Mouse (Mus musculus) monocyte, adult 2 months (primary cell): Measurements from ENCODE around the gene Opcml.

Experiments used
- DNase-seq, 2 experiments: peaks; one replicate each; pipeline ENCODE4 v3.0.0; 2022; ENCODE audit warnings: low spot score in 2 of 2, low read depth in 1 of 2

Opcml gene

GRCm38 (mm10) chr9:28238450-28238849 is 447.9 kb downstream of the Opcml start:
- DNase-seq = no peak

GRCm38 (mm10) chr9:28247742-28248503 is 457.3 kb downstream of the Opcml start:
- no peak for DNase-seq

GRCm38 (mm10) chr9:28251341-28251740 is 460.8 kb downstream of the Opcml start:
- DNase-seq = no peak

- DNase-seq = no peak
These were observed 464.7 kb downstream of the Opcml start for GRCm38 (mm10) chr9:28255128-28255904.

GRCm38 (mm10) chr9:28255905-28256268 is 465.3 kb downstream of the Opcml start:
- no peak for DNase-seq

- DNase-seq = no peak
These were observed 470.6 kb downstream of the Opcml start for GRCm38 (mm10) chr9:28261078-28261753.

GRCm38 (mm10) chr9:28262021-28262420 is 471.4 kb downstream of the Opcml start:
- DNase-seq = no peak

GRCm38 (mm10) chr9:28262896-28263295 is 472.3 kb downstream of the Opcml start:
- no peak for DNase-seq

GRCm38 (mm10) chr9:28264761-28265160 is 474.2 kb downstream of the Opcml start:
- DNase-seq = no peak

- DNase-seq = no peak
These were observed 483.2 kb downstream of the Opcml start for GRCm38 (mm10) chr9:28273816-28274215.

GRCm38 (mm10) chr9:28278555-28278954 is 488.0 kb downstream of the Opcml start:
- no peak for DNase-seq

GRCm38 (mm10) chr9:28281025-28281424 is 490.4 kb downstream of the Opcml start:
- DNase-seq = no peak

- DNase-seq = no peak
These were observed 491.0 kb downstream of the Opcml start for GRCm38 (mm10) chr9:28281571-28281970.

GRCm38 (mm10) chr9:28285016-28285415 is 494.4 kb downstream of the Opcml start:
- DNase-seq = no peak

GRCm38 (mm10) chr9:28286384-28286783 is 495.8 kb downstream of the Opcml start:
- no peak for DNase-seq

GRCm38 (mm10) chr9:28287485-28287884 is 496.9 kb downstream of the Opcml start:
- DNase-seq = no peak

- no peak for DNase-seq
These were observed 499.2 kb downstream of the Opcml start for GRCm38 (mm10) chr9:28289696-28290330.

- no peak for DNase-seq
These were observed 513.1 kb downstream of the Opcml start for GRCm38 (mm10) chr9:28303659-28304058.

- DNase-seq = no peak
These were observed 516.0 kb downstream of the Opcml start for GRCm38 (mm10) chr9:28306364-28307121.

GRCm38 (mm10) chr9:28307122-28307430 is 516.5 kb downstream of the Opcml start:
- no peak for DNase-seq

- no peak for DNase-seq
These were observed 517.0 kb downstream of the Opcml start for GRCm38 (mm10) chr9:28307481-28308050.
